Mouse (Mus musculus): ENCODE data around the gene Oosp2. TPM values are rescaled to one million over a fixed set of nuclear protein-coding genes. Genes with fewer than 3 reads are reported as not detected.

The Oosp2 gene
- total and polyA plus RNA-seq, 2 experiments from 2014 or later, result not detected

DNA sequence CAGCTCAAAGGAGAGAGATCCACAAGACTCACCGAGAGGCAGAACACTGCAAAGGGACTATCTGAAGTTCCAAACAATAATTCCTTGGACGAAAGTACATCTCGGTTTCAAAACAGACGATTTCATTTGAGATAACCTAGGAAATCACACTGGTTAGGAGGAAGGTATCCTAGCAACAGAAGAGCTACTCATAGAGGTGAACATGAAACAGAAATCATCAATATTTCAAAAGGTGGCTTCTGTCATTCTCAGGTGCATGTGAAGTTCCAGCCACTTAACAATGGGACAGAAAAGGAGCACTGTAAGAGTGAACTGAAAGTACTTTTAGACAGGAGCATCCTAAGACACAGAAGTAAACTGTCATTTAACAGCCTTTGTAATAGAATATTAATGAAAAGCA, 10.8 kb downstream of the Oosp2 start:
- H3K27me3 ChIP-seq (ENCODE audit: insufficient read depth, low read length), result no peaks in the 10 kb centered on the region
- no peak overlapping the region for H3K4me2 ChIP-seq (ENCODE audit: low read depth, low read length)
- no peaks in the 10 kb centered on the region for H3K4me1 ChIP-seq (ENCODE audit: insufficient read depth, low read length)
- H3K27ac ChIP-seq, result no peak overlapping the region
- no peak for ATAC-seq
- 79% methylated on average over 4 of the region's 4 CpGs for WGBS
- H3K9me3 ChIP-seq (ENCODE audit: low read length), result no peaks in the 10 kb centered on the region
- no peak for TF ChIP-seq CTCF (IDR thresholded peaks at IDR 0.05; ENCODE audit: low read depth)
- no peak overlapping the region for H3K9ac ChIP-seq (replicated peaks; ENCODE audit: low read length)
- H3K36me3 ChIP-seq (ENCODE audit: insufficient read depth, low read length), result no peaks in the 10 kb centered on the region
- H3K4me3 ChIP-seq (ENCODE audit: low read length), result no peak overlapping the region
- DNase-seq (ENCODE audit: low spot score), result no peak

GRCm38 (mm10) chr19:11646166-11646565, 14.2 kb downstream of the Oosp2 start:
- Histone ChIP-seq H3K4me2 (ENCODE audit: low read depth, low read length) (no peak overlapping the region), H3K27me3 (ENCODE audit: insufficient read depth, low read length) (no peaks in the 10 kb centered on the region), H3K36me3 (ENCODE audit: insufficient read depth, low read length) (no peaks in the 10 kb centered on the region), H3K27ac (no peak overlapping the region), H3K9me3 (ENCODE audit: low read length) (no peaks in the 10 kb centered on the region), H3K4me3 (ENCODE audit: low read length) (no peak overlapping the region), H3K9ac (replicated peaks; ENCODE audit: low read length) (no peak overlapping the region), H3K4me1 (ENCODE audit: insufficient read depth, low read length) (no peaks in the 10 kb centered on the region)
- no peak for ATAC-seq
- TF ChIP-seq CTCF (IDR thresholded peaks at IDR 0.05; ENCODE audit: low read depth), result no peak
- WGBS, result 82% methylated on average over 3 of the region's 3 CpGs
- no peak for DNase-seq (ENCODE audit: low spot score)

- ATAC-seq (no peak), DNase-seq (ENCODE audit: low spot score) (no peak)
- 81% methylated on average over 1 of the region's 1 CpGs for WGBS
- Histone ChIP-seq H3K36me3 (ENCODE audit: insufficient read depth, low read length) (no peaks in the 10 kb centered on the region), H3K9ac (replicated peaks; ENCODE audit: low read length) (no peak within 1 kb of the TSS), H3K9me3 (ENCODE audit: low read length) (no peaks in the 10 kb centered on the region), H3K4me3 (ENCODE audit: low read length) (no peak within 1 kb of the TSS), H3K4me2 (ENCODE audit: low read depth, low read length) (no peak within 1 kb of the TSS), H3K27ac (no peak within 1 kb of the TSS), H3K27me3 (ENCODE audit: insufficient read depth, low read length) (no peaks in the 10 kb centered on the region), H3K4me1 (ENCODE audit: insufficient read depth, low read length) (no peaks in the 10 kb centered on the region)
- TF ChIP-seq CTCF (IDR thresholded peaks at IDR 0.05; ENCODE audit: low read depth), result no peak
Observed at GRCm38 (mm10) chr19:11640732-11641131, 19.6 kb downstream of the Oosp2 start, which contains the start of gene Ms4a3. Ms4a3 (minus strand) TSS chr19:11640851.

DNA sequence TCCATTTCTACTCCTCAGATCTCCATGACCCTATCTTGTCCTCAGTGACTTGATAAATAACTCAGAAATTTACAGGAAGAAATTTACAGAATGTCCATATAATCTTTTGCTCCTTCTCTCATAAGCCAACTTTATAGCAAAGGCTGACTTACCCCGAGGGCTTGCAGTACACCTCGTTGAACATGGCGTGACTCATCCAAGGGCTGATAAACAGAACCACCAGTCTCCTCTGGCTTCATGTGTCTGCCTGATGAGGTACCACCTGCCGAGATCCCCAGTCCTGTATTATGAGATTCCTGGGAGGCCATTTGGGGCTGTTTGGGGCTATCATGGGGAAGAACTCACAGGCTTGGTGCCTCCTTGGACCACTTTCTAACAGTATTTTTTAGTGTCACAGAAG, 21.3 kb downstream of the Oosp2 start:
- DNase-seq (ENCODE audit: low spot score), result no peak
- no peak for ATAC-seq
- no peaks in the 10 kb centered on the region for H3K9me3 ChIP-seq (ENCODE audit: low read length)
- H3K36me3 ChIP-seq (ENCODE audit: insufficient read depth, low read length), result no peaks in the 10 kb centered on the region
- H3K27ac ChIP-seq, result no peak overlapping the region
- no peak overlapping the region for H3K9ac ChIP-seq (replicated peaks; ENCODE audit: low read length)
- H3K4me3 ChIP-seq (ENCODE audit: low read length), result no peak overlapping the region
- WGBS, result 79% methylated on average over 4 of the region's 4 CpGs
- no peak for TF ChIP-seq CTCF (IDR thresholded peaks at IDR 0.05; ENCODE audit: low read depth)
- H3K4me2 ChIP-seq (ENCODE audit: low read depth, low read length), result no peak overlapping the region
- no peaks in the 10 kb centered on the region for H3K27me3 ChIP-seq (ENCODE audit: insufficient read depth, low read length)
- no peaks in the 10 kb centered on the region for H3K4me1 ChIP-seq (ENCODE audit: insufficient read depth, low read length)

- Histone ChIP-seq H3K27ac (no peak overlapping the region), H3K9ac (replicated peaks; ENCODE audit: low read length) (no peak overlapping the region), H3K9me3 (ENCODE audit: low read length) (no peaks in the 10 kb centered on the region), H3K27me3 (ENCODE audit: insufficient read depth, low read length) (no peaks in the 10 kb centered on the region), H3K4me1 (ENCODE audit: insufficient read depth, low read length) (no peaks in the 10 kb centered on the region), H3K36me3 (ENCODE audit: insufficient read depth, low read length) (no peaks in the 10 kb centered on the region), H3K4me3 (ENCODE audit: low read length) (no peak overlapping the region), H3K4me2 (ENCODE audit: low read depth, low read length) (no peak overlapping the region)
- ATAC-seq, result no peak
- 86% methylated on average over 5 of the region's 5 CpGs for WGBS
- no peak for DNase-seq (ENCODE audit: low spot score)
- TF ChIP-seq CTCF (IDR thresholded peaks at IDR 0.05; ENCODE audit: low read depth), result no peak
Observed at GRCm38 (mm10) chr19:11635572-11635971, 24.8 kb downstream of the Oosp2 start.

DNA sequence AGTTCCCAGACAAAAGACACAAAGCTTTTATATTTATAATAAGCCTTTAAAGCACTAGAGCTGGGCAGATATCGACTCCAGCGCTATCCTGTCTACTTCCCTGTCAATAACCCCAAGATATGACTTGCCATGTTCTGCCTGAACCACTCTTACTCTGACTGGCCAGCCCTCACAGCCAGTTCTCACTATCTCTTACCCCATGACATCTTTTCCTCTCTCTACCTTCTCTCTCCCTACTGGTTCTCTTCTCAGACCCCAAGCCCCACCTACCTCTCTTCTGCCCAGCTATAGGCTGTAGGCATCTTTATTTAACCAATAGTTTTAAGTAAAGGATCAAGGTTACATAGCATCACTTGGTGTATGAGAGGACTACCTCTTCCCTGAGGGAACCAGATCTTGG, 26.0 kb downstream of the Oosp2 start:
- Histone ChIP-seq H3K27me3 (ENCODE audit: insufficient read depth, low read length) (no peaks in the 10 kb centered on the region), H3K27ac (no peak overlapping the region), H3K9me3 (ENCODE audit: low read length) (no peaks in the 10 kb centered on the region), H3K9ac (replicated peaks; ENCODE audit: low read length) (no peak overlapping the region), H3K4me1 (ENCODE audit: insufficient read depth, low read length) (no peaks in the 10 kb centered on the region), H3K4me3 (ENCODE audit: low read length) (no peak overlapping the region), H3K36me3 (ENCODE audit: insufficient read depth, low read length) (no peaks in the 10 kb centered on the region), H3K4me2 (ENCODE audit: low read depth, low read length) (no peak overlapping the region)
- no peak for DNase-seq (ENCODE audit: low spot score)
- TF ChIP-seq CTCF (IDR thresholded peaks at IDR 0.05; ENCODE audit: low read depth), result no peak
- ATAC-seq, result no peak
- 78% methylated on average over 2 of the region's 2 CpGs for WGBS

- Histone ChIP-seq H3K9ac (replicated peaks; ENCODE audit: low read length) (no peak overlapping the region), H3K36me3 (ENCODE audit: insufficient read depth, low read length) (no peaks in the 10 kb centered on the region), H3K9me3 (ENCODE audit: low read length) (no peaks in the 10 kb centered on the region), H3K27me3 (ENCODE audit: insufficient read depth, low read length) (no peaks in the 10 kb centered on the region), H3K4me1 (ENCODE audit: insufficient read depth, low read length) (no peaks in the 10 kb centered on the region), H3K4me3 (ENCODE audit: low read length) (no peak overlapping the region), H3K4me2 (ENCODE audit: low read depth, low read length) (no peak overlapping the region), H3K27ac (no peak overlapping the region)
- DNase-seq (ENCODE audit: low spot score) (no peak), ATAC-seq (no peak)
- 86% methylated on average over 1 of the region's 1 CpGs for WGBS
- TF ChIP-seq CTCF (IDR thresholded peaks at IDR 0.05; ENCODE audit: low read depth), result no peak
Observed at GRCm38 (mm10) chr19:11633732-11634131, 26.6 kb downstream of the Oosp2 start.

All from hindbrain, postnatal 0 days (tissue).